Mouse (Mus musculus): ENCODE measurements around the gene Tpsab1. TPM values are rescaled to one million over a fixed set of nuclear protein-coding genes. Genes with fewer than 3 reads are reported as not detected.

Gene Tpsab1
- polyA plus RNA-seq, 1 experiment from 2014 or later: 0.57 TPM

DNA sequence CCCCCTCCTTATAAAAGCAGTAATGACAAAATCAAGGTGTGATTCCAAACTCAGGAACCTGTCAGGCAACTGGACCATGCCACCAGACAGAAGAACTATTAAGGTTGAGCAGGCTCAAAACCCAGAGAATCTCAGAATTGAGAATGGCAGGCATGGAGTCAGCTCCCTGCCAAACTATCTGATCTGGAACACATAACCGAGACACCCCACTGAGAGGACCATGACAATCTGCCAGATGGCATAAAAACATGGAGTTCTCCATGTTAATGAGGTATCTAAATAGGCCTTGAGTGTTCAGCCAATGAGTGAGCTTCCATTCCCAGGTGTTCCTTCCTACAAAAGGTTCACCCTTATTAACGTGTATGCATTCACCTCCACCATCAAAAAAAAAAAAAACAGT lies 15.9 kb upstream of the Tpsab1 start:
- TF ChIP-seq CTCF (IDR thresholded peaks at IDR 0.05): no peak
- no peak for TF ChIP-seq EP300 (IDR thresholded peaks at IDR 0.05)
- no peak for DNase-seq (ENCODE audit: low spot score)
- H3K36me3 ChIP-seq (ENCODE audit: insufficient read depth, low read length): no peaks in the 10 kb centered on the region
- H3K27ac ChIP-seq (ENCODE audit: low read length): no peak overlapping the region
- H3K27me3 ChIP-seq (replicated peaks; ENCODE audit: insufficient read depth, low read length): no peaks in the 10 kb centered on the region
- no peaks in the 10 kb centered on the region for H3K9me3 ChIP-seq (ENCODE audit: low read length)
- H3K4me2 ChIP-seq (replicated peaks; ENCODE audit: low read depth, low read length): no peak overlapping the region
- 63% methylated on average over 2 of the region's 2 CpGs for WGBS
- ATAC-seq: no peak
- no peaks in the 10 kb centered on the region for H3K4me1 ChIP-seq (ENCODE audit: insufficient read depth, low read depth, low read length)
- no peak overlapping the region for H3K9ac ChIP-seq (replicated peaks; ENCODE audit: low read depth)
- no peak overlapping the region for H3K4me3 ChIP-seq (ENCODE audit: low read depth, low read length)

DNA sequence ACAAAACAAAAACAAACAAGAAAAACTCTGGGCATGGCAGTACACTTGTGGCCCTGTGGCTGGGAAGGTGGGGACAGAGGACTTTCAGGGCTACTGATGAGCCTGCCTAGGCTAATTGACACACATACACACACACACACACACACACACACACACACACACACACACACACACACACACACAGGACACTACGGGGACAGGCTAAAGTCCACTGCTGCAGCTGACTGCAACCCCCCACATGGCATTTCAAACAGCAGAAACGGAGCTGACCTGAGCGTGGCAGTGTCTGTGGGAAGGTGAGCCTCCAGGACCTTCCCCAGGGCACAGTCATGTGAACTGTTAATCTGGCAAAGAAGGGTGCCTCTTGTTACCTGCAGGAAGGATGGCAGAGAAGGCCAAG lies 3.9 kb downstream of the Tpsab1 start:
- Histone ChIP-seq H3K9me3 (ENCODE audit: low read length) (no peaks in the 10 kb centered on the region), H3K9ac (replicated peaks; ENCODE audit: low read depth) (no peak overlapping the region), H3K36me3 (ENCODE audit: insufficient read depth, low read length) (no peaks in the 10 kb centered on the region), H3K27me3 (replicated peaks; ENCODE audit: insufficient read depth, low read length) (no peaks in the 10 kb centered on the region), H3K4me2 (replicated peaks; ENCODE audit: low read depth, low read length) (no peak overlapping the region), H3K4me3 (ENCODE audit: low read depth, low read length) (no peak overlapping the region), H3K4me1 (ENCODE audit: insufficient read depth, low read depth, low read length) (no peaks in the 10 kb centered on the region), H3K27ac (ENCODE audit: low read length) (no peak overlapping the region)
- DNase-seq (ENCODE audit: low spot score) (no peak), ATAC-seq (no peak)
- no peak for TF ChIP-seq EP300 (IDR thresholded peaks at IDR 0.05)
- no peak for TF ChIP-seq CTCF (IDR thresholded peaks at IDR 0.05)
- 51% methylated on average over 3 of the region's 3 CpGs for WGBS

DNA sequence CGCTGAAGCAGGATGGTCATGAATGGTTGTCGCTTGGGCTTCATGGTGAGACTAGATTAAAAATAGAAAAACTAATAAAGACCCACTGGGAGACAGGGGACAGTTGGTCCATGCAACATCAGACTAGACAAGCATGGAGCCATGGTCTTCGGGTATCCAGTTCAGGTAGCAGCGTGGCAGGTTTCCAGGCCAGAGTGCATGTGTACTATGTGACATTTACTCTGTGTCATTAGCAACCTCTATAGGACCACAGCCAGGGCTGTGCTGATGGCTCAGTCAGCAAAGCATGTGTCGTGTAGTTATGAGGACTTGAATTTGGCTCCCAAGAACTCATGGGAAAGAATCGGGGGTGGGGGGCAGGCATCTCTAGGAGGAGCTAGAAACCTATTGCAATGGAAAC lies 5.4 kb downstream of the Tpsab1 start:
- no peaks in the 10 kb centered on the region for H3K4me1 ChIP-seq (ENCODE audit: insufficient read depth, low read depth, low read length)
- H3K4me2 ChIP-seq (replicated peaks; ENCODE audit: low read depth, low read length): no peak overlapping the region
- WGBS: 83% methylated on average over 6 of the region's 6 CpGs
- no peaks in the 10 kb centered on the region for H3K9me3 ChIP-seq (ENCODE audit: low read length)
- no peak for ATAC-seq
- H3K36me3 ChIP-seq (ENCODE audit: insufficient read depth, low read length): no peaks in the 10 kb centered on the region
- TF ChIP-seq CTCF (IDR thresholded peaks at IDR 0.05): no peak
- no peak for TF ChIP-seq EP300 (IDR thresholded peaks at IDR 0.05)
- no peak overlapping the region for H3K4me3 ChIP-seq (ENCODE audit: low read depth, low read length)
- H3K9ac ChIP-seq (replicated peaks; ENCODE audit: low read depth): no peak overlapping the region
- H3K27me3 ChIP-seq (replicated peaks; ENCODE audit: insufficient read depth, low read length): no peaks in the 10 kb centered on the region
- H3K27ac ChIP-seq (ENCODE audit: low read length): no peak overlapping the region
- DNase-seq (ENCODE audit: low spot score): no peak

DNA sequence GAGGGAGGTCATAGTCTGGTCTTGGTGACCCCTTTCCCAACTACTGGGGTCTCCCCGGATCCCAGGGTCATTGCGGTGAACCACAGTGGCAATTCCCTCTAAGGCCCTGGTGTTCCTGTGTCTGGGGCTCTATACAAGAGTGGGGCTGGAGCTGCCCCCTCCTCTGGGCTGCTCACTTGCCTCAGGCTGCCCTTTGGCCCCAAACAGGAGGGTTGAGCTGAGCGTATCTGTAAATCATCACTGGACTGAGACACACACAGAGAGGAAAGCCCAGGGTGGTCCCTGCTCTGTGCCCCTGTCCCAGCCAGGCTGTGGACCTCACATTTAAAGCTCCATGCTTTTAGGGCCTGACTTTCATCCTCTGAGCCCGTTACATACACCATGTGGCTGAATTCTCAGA lies 7.1 kb downstream of the Tpsab1 start:
- DNase-seq (ENCODE audit: low spot score) (no peak), ATAC-seq (no peak)

DNA sequence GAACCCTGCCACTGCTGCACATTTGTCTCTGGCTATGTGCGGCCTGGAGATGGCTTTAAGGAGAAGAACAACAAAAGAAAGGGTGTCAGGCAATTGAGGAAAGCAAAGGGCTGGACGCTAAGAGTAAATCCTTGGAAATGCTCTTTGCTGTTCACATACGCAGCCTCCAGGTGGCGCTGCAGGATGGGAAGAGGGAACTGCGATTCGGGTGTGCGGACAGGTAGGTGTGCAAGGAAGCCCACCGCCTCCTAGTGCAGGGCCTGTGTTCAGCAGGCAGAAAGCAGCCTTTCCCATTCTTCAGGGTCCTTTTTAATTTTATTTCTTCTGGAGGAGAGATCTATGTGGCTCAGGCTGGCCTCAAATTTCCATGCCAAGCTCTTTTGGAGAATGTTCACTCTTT lies 11.4 kb downstream of the Tpsab1 start:
- no peak overlapping the region for H3K27ac ChIP-seq (ENCODE audit: low read length)
- no peaks in the 10 kb centered on the region for H3K9me3 ChIP-seq (ENCODE audit: low read length)
- H3K4me2 ChIP-seq (replicated peaks; ENCODE audit: low read depth, low read length): no peak overlapping the region
- no peaks in the 10 kb centered on the region for H3K4me1 ChIP-seq (ENCODE audit: insufficient read depth, low read depth, low read length)
- no peak overlapping the region for H3K4me3 ChIP-seq (ENCODE audit: low read depth, low read length)
- H3K9ac ChIP-seq (replicated peaks; ENCODE audit: low read depth): no peak overlapping the region
- 1% methylated on average over 8 of the region's 8 CpGs for WGBS
- H3K27me3 ChIP-seq (replicated peaks; ENCODE audit: insufficient read depth, low read length): no peaks in the 10 kb centered on the region
- no peaks in the 10 kb centered on the region for H3K36me3 ChIP-seq (ENCODE audit: insufficient read depth, low read length)
- ATAC-seq: no peak
- no peak for TF ChIP-seq EP300 (IDR thresholded peaks at IDR 0.05)
- TF ChIP-seq CTCF (IDR thresholded peaks at IDR 0.05): peak; percentile 92
- DNase-seq (ENCODE audit: low spot score): peak; percentile 71

More for the DNA sequence above, 7.1 kb downstream of the Tpsab1 start:
- no peaks in the 10 kb centered on the region for H3K36me3 ChIP-seq (ENCODE audit: insufficient read depth, low read length)
- H3K27ac ChIP-seq (ENCODE audit: low read length): no peak overlapping the region
- TF ChIP-seq CTCF (IDR thresholded peaks at IDR 0.05) (no peak), EP300 (IDR thresholded peaks at IDR 0.05) (no peak)
- no peak overlapping the region for H3K4me2 ChIP-seq (replicated peaks; ENCODE audit: low read depth, low read length)
- no peak overlapping the region for H3K4me3 ChIP-seq (ENCODE audit: low read depth, low read length)
- H3K4me1 ChIP-seq (ENCODE audit: insufficient read depth, low read depth, low read length): no peaks in the 10 kb centered on the region
- H3K9me3 ChIP-seq (ENCODE audit: low read length): no peaks in the 10 kb centered on the region
- H3K27me3 ChIP-seq (replicated peaks; ENCODE audit: insufficient read depth, low read length): no peaks in the 10 kb centered on the region
- no peak overlapping the region for H3K9ac ChIP-seq (replicated peaks; ENCODE audit: low read depth)
- WGBS: 79% methylated on average over 4 of the region's 4 CpGs

DNA sequence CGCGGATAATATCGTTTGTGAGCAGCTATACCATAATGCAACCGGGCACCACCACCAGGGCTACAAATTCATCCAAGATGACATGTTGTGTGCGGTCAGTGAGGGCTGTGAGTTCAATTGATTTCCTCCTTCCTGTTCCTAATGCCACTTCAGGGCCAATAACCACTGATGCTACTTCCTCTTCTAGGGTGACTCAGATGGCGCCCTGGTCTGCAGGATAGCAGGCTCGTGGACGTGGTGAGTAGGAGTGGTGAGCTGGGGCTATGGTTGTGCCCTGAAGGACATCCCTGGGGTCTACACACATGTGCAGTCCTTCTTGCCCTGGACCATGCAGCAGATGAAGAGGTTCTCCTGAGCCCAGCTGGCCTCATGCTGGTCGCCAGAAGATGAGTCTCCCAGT lies 13.0 kb downstream of the Tpsab1 start:
- no peaks in the 10 kb centered on the region for H3K36me3 ChIP-seq (ENCODE audit: insufficient read depth, low read length)

DNA sequence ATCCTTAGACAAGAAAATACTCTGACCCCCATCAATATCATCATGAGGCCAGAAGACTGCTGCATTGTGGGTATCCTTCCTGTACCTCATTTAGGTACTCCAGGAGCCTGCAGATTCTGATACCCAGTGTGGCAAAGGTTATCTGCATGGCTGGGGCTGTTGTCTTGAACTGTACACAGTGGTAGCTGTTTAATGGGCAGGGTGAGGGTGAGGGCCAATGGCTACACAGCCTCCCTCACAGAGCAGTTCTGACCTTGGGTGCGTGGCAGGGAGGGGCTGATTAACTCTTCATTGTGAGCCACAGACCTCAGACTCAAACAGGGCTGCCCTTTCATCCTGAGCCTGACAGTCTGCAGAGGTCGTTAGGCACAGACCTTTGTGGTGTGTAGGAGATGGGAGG lies 22.4 kb downstream of the Tpsab1 start:
- no peak overlapping the region for H3K4me3 ChIP-seq (ENCODE audit: low read depth, low read length)
- no peaks in the 10 kb centered on the region for H3K9me3 ChIP-seq (ENCODE audit: low read length)
- WGBS: 3% methylated on average over 2 of the region's 2 CpGs
- H3K9ac ChIP-seq (replicated peaks; ENCODE audit: low read depth): no peak overlapping the region
- H3K4me1 ChIP-seq (ENCODE audit: insufficient read depth, low read depth, low read length): no peaks in the 10 kb centered on the region
- ATAC-seq (no peak), DNase-seq (ENCODE audit: low spot score) (no peak)
- no peaks in the 10 kb centered on the region for H3K27me3 ChIP-seq (replicated peaks; ENCODE audit: insufficient read depth, low read length)
- no peak overlapping the region for H3K27ac ChIP-seq (ENCODE audit: low read length)
- H3K36me3 ChIP-seq (ENCODE audit: insufficient read depth, low read length): no peaks in the 10 kb centered on the region
- no peak overlapping the region for H3K4me2 ChIP-seq (replicated peaks; ENCODE audit: low read depth, low read length)
- TF ChIP-seq CTCF (IDR thresholded peaks at IDR 0.05) (no peak), EP300 (IDR thresholded peaks at IDR 0.05) (no peak)

More for the DNA sequence above, 13.0 kb downstream of the Tpsab1 start:
- Histone ChIP-seq H3K9ac (replicated peaks; ENCODE audit: low read depth) (no peak overlapping the region), H3K4me2 (replicated peaks; ENCODE audit: low read depth, low read length) (no peak overlapping the region), H3K4me3 (ENCODE audit: low read depth, low read length) (no peak overlapping the region), H3K4me1 (ENCODE audit: insufficient read depth, low read depth, low read length) (no peaks in the 10 kb centered on the region), H3K9me3 (ENCODE audit: low read length) (no peaks in the 10 kb centered on the region), H3K27me3 (replicated peaks; ENCODE audit: insufficient read depth, low read length) (no peaks in the 10 kb centered on the region), H3K27ac (ENCODE audit: low read length) (no peak overlapping the region)
- no peak for TF ChIP-seq CTCF (IDR thresholded peaks at IDR 0.05)
- TF ChIP-seq EP300 (IDR thresholded peaks at IDR 0.05): no peak
- no peak for ATAC-seq
- DNase-seq (ENCODE audit: low spot score): no peak
- WGBS: 54% methylated on average over 9 of the region's 9 CpGs

All from lung, postnatal 0 days (tissue).